Mouse (Mus musculus) urinary bladder, postnatal 14 days (tissue): ENCODE measurements around the gene Ly86.

ENCODE experiments used
- DNase-seq: peaks from one replicate; pipeline ENCODE4 v3.0.0; 2021; ENCODE audit warnings: low spot score

Ly86 gene

DNA sequence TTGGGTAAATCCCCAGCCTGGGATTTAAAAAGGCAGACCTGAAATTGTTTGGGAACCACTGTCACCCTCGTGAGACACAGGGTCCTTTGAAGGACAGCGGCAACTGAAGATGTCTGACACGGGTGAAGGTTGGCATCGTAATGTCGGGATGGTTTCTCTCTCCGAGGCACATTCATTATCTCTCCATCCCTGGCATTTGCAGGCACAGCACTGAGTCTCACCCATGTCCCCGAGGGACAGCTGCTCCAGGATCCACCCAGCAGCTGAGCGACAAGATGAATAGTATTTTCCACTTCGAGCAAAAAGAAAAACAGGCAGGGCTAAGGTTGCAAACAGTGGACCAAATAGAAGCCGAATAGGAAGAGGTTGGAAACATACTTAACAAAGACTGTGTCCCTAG is 114.0 kb downstream of the Ly86 start:
- no peak for DNase-seq

DNA sequence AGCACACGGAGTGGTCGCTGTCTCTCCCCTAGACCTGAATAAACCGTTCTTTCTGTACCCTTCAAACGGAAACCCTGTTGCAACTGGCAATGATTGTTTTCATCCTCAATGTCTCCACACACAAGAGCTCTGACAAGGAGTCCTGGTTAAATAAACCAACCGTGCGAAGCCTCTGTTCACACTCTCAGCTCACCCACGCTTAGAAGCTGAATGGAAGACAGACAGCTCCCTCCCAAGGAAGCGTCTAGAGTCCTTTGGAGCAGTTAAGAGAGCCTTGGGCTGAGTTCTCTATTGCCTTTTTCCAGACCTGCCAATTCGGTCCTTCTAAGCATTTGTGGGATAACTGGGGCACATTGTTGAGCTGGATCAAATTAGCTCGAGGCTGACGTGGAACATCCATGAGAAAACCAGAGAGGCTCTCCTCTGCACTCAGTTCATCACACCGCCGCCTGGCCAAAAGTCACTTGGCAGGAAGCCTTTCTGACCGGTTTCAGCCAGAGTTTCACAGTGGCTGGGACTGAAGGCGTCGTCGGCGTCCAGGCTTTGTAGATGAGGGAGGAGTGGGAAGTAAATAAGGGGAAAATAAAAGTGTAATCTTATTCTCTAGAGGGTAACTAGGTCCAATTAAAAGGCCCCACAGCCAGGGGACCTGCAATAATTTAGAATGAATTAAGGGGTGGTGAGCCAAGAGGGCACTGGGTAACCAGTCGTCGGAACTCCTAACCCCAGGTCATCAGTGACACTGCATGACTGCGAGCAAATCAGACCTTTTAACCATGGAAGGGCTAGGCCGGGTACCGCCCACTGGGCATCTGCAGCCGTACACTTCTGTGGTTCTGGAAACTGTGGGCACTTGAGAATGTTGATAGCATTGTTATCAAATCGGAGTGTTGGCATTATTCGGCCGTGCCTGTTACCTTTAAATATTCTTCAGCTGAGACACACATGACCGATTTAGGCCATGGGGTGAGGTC is 115.2 kb downstream of the Ly86 start:
- DNase-seq: peak; percentile 71

DNA sequence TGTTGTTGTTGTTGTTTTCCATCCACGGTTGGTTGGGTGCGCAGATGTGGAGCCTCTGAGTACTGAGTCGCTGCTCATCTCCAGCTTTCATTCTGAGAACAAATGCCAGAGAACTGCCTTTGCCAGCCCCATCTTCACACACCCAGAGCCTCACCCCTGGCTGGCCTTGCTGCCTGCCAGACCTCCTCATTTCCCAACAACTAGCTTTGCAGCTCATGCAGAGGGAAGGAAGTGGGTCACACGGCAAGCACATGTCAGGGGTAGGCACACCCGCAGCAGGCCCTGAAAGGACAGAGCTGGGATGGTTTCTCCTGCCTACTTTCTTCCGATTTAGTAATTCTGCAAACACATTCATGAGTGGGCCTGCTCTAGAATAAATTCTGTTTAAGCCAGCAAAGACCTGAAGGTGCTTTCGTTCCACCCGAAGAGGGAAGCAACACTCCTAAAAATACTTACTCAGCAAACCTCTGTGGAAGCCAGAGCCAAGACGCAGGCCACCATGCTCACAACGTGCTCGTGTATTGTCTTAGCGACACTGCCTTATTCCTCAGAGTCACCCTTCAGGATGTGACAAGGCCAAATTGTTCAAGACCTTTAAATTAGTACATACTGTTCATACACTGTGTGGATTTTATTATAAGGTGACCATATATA is 117.2 kb downstream of the Ly86 start:
- DNase-seq: peak; percentile 56

DNA sequence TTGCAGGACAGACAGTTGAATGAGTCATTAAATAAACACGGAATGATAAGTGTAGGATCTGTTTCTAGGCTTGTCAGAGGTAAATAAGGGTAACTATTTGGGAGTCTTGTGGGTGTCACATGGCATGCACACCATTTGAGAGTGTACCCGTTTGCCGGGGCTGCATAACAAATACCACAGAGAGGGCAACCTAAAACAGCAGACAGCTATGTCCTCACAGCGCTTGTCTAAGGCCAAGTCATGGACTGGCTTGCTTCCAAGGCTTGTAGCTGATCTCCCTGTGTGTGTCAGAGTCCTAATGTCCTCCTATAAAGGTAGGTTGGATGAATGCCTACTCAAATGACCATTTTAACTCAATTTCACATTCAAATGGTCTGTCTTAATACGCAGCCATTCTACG is 120.7 kb downstream of the Ly86 start:
- no peak for DNase-seq

DNA sequence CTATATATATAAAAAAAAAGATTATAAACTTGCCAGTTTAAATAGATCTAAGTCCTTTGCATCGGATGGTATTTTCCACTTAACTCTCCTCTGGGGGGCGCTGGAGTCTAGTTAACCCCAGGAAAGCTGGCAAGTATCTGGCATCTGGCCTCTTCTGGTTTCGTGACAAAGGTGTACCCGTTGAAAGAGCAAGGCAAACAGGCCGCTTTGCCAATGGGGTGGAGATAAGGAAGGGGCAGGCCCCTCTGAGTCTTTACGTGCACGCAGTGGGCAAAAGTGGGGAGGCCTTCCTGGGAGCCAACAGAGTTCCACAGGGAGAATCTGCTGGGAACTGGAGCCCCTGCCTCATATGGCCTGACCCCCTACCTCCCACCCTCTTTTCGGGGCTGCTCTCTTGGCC is 122.8 kb downstream of the Ly86 start:
- peak; percentile 86 for DNase-seq
